8 mouse cellular contexts compared by ENCODE assay signal in genomic region chr1:178187216-178187791, GRCm38 (mm10). TPM values are rescaled to one million over a fixed set of nuclear protein-coding genes. Genes with fewer than 3 reads are reported as not detected.
DNase-seq lines count a peak whose midpoint lies in the region; ATAC-seq and TF ChIP-seq lines count a peak whose summit lies in the region.
"Not testable (repeated sequence)": the region's sequence is repeated elsewhere in the genome, so short reads cannot be mapped to it uniquely, and the experiment has no call there.

TSS of gene Desi2 (plus strand) at chr1:178187417.

- TF ChIP-seq POLR2A in cortical plate, adult 2 months (IDR thresholded peaks at IDR 0.05; ENCODE audit: extremely low read depth, insufficient read depth, low read length): peak; percentile 92

- H3K9me3 ChIP-seq in megakaryocyte, embryonic 14.5 days: not testable (repeated sequence)

- not testable (repeated sequence) for H3K27me3 ChIP-seq in megakaryocyte, embryonic 14.5 days (replicated peaks)

- not testable (repeated sequence) for TF ChIP-seq CTCF in cortical plate, adult 2 months (IDR thresholded peaks at IDR 0.05; ENCODE audit: extremely low read depth, insufficient read depth, low read length)

- peak; percentile 94 for ATAC-seq in activated CD4-positive, CD25-positive, alpha-beta regulatory T cell, adult 4 months

- peak; percentile 92 to 97 for DNase-seq in gastrocnemius, adult 8-10 months (ENCODE audit: low spot score in 2 of 2)
- DNase-seq in hindlimb bud, embryonic 11.5 days (ENCODE audit: extremely low spot score, low read depth, low spot score): peak; percentile 94
- DNase-seq in left cerebral cortex, adult 8-10 months (ENCODE audit: low spot score in 2 of 2): peak; percentile 87 to 99
- peak; percentile 95 to 98 for DNase-seq in right cerebral cortex, postnatal 10 days (ENCODE audit: low spot score in 2 of 2)
- DNase-seq in urinary bladder, postnatal 25 days (ENCODE audit: low spot score): peak; percentile 79

- H3K4me3 ChIP-seq in cortical plate, adult 2 months (ENCODE audit: insufficient read depth, low read length): peak within 1 kb of the TSS; percentile 49
- H3K4me3 ChIP-seq in megakaryocyte, embryonic 14.5 days (replicated peaks): peak within 1 kb of the TSS; percentile 90

- not testable (repeated sequence) for H3K27ac ChIP-seq in cortical plate, adult 2 months (ENCODE audit: insufficient read depth, low read length)

- H3K36me3 ChIP-seq in megakaryocyte, embryonic 14.5 days (replicated peaks; ENCODE audit: low read length): not testable (repeated sequence)

- not testable (repeated sequence) for H3K4me1 ChIP-seq in cortical plate, adult 2 months (ENCODE audit: control insufficient read depth, insufficient read depth, low read length)
- peaks cover 24% of the 10 kb centered on the region for H3K4me1 ChIP-seq in megakaryocyte, embryonic 14.5 days

RNA-seq across cellular contexts. Expression of gene Desi2, which starts in this region (rescaled TPM):
- polyA plus RNA-seq in activated CD4-positive, CD25-positive, alpha-beta regulatory T cell, adult 4 months (2017; shearing (Covaris generic)): 1 to 10 TPM; 7.3 to 8.4 TPM
- 10.0 and 10.7 TPM in 2 replicates for polyA plus RNA-seq in cortical plate, adult 2 months (2012; rRNA removed)
- 10 to 100 TPM; 33.8 to 42.0 (median 34.6) TPM for total RNA-seq in gastrocnemius, adult 8-10 months (2022)
- total RNA-seq in left cerebral cortex, adult 8-10 months (2022): 10 to 100 TPM; 16.0 to 17.5 (median 17.0) TPM
- polyA plus RNA-seq in megakaryocyte, embryonic 14.5 days (2012; ENCODE audit: insufficient read depth, low replicate concordance): 2.3 and 4.7 TPM in 2 replicates
